Mouse (Mus musculus) G1E (cell line): ENCODE measurements at regions not wholly inside any gene's neighbourhood (a gene's known extent, or its start where the extent isn't known, plus 50 kb on each side); places are given as distances from the start of the nearest gene placed in this dataset.

Source experiments
- CTCF ChIP-seq: IDR thresholded peaks from 2 replicates; pipeline ENCODE4 v1.5.1; 2012; ENCODE audit warnings: low read depth, low read length, inconsistent platforms, mixed read lengths
- GATA1 ChIP-seq: IDR thresholded peaks from 2 replicates; pipeline ENCODE4 v1.6.1; 2012; ENCODE audit warnings: borderline replicate concordance, low read length, inconsistent platforms, mixed read lengths
- GATA2 ChIP-seq: IDR thresholded peaks from 2 replicates; pipeline ENCODE4 v1.6.1; 2012; ENCODE audit warnings: low read depth, low read length, inconsistent platforms, borderline replicate concordance
- TAL1 ChIP-seq: conservative IDR thresholded peaks from 2 replicates; pipeline ENCODE4 v1.6.1; 2012; ENCODE audit warnings: low read depth, low read length, inconsistent platforms, mixed read lengths

DNA sequence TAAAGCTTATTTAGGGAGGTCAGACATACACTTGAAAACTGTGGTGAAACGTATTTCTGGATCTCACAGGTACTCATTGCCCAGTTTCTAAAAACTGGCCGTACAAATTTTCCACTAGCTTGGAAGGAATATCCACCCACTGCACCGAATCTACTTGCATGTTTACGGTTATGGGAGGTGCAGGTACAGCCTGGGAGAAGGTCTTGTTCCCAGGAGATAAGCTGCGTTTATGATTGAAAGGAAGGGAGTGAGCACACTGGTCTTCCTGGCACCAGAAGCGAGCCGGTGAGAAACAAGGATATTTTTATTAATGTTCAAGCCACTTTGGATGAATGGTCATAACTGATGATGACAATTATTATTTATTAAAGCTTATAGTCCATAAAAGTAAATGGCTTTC, 283.9 kb downstream of the Ccdc91 start:
- TF ChIP-seq CTCF (no peak), GATA1 (no peak), TAL1 (no peak), GATA2 (no peak)
